Mouse (Mus musculus) testis, postnatal 10 days (tissue): ENCODE measurements around the gene Bbof1.

Experiments
- DNase-seq: peaks from one replicate; pipeline ENCODE4 v3.0.0; 2021; ENCODE audit warnings: low spot score

Bbof1 gene

GRCm38 (mm10) chr12:84408819-84409507 is at the start of gene Bbof1, which contains the start of gene Entpd5:
Gene Bbof1, plus strand, starts transcription at chr12:84409071.
Gene Entpd5, minus strand, starts transcription at chr12:84409029.
- DNase-seq = peak; percentile 95

GRCm38 (mm10) chr12:84361555-84362489 is 47.0 kb upstream of the Bbof1 start, which contains the start of the genes Coq6 and Fam161b:
Gene Coq6, plus strand, starts transcription at chr12:84361657.
Gene Fam161b, minus strand, starts transcription at chr12:84361833.
- peak; percentile 92 for DNase-seq

GRCm38 (mm10) chr12:84362872-84363271 is 46.0 kb upstream of the Bbof1 start:
- no peak for DNase-seq

GRCm38 (mm10) chr12:84364291-84364690 is 44.6 kb upstream of the Bbof1 start:
- no peak for DNase-seq

- DNase-seq = no peak
Measured at GRCm38 (mm10) chr12:84365137-84365536, 43.7 kb upstream of the Bbof1 start.

GRCm38 (mm10) chr12:84366971-84367370 is 41.9 kb upstream of the Bbof1 start:
- DNase-seq = peak; percentile 61

GRCm38 (mm10) chr12:84371647-84372046 is 37.2 kb upstream of the Bbof1 start:
- no peak for DNase-seq

- DNase-seq = no peak
Measured at GRCm38 (mm10) chr12:84373831-84374481, 34.9 kb upstream of the Bbof1 start.

- DNase-seq = no peak
Measured at GRCm38 (mm10) chr12:84382369-84382768, 26.5 kb upstream of the Bbof1 start.

- DNase-seq = no peak
Measured at GRCm38 (mm10) chr12:84384644-84385081, 24.2 kb upstream of the Bbof1 start.

- no peak for DNase-seq
Measured at GRCm38 (mm10) chr12:84385408-84385807, 23.5 kb upstream of the Bbof1 start.

- DNase-seq = no peak
Measured at GRCm38 (mm10) chr12:84388097-84388496, 20.8 kb upstream of the Bbof1 start.

GRCm38 (mm10) chr12:84388774-84389400 is 20.0 kb upstream of the Bbof1 start:
- no peak for DNase-seq

GRCm38 (mm10) chr12:84390336-84390735 is 18.5 kb upstream of the Bbof1 start:
- no peak for DNase-seq

GRCm38 (mm10) chr12:84392681-84393080 is 16.2 kb upstream of the Bbof1 start:
- no peak for DNase-seq

GRCm38 (mm10) chr12:84393847-84394246 is 15.0 kb upstream of the Bbof1 start:
- no peak for DNase-seq

- DNase-seq = no peak
Measured at GRCm38 (mm10) chr12:84396947-84397679, 11.8 kb upstream of the Bbof1 start.

- no peak for DNase-seq
Measured at GRCm38 (mm10) chr12:84397685-84398084, 11.2 kb upstream of the Bbof1 start.

- DNase-seq = no peak
Measured at GRCm38 (mm10) chr12:84398629-84399028, 10.2 kb upstream of the Bbof1 start.

GRCm38 (mm10) chr12:84399135-84399534 is 9.7 kb upstream of the Bbof1 start:
- DNase-seq = no peak

GRCm38 (mm10) chr12:84399663-84400062 is 9.2 kb upstream of the Bbof1 start:
- DNase-seq = no peak
